Mouse (Mus musculus) adipocyte (in vitro differentiated cells): ENCODE data around the gene Hcfc1.

ENCODE experiments used
- DNase-seq: peaks from one replicate; pipeline ENCODE4 v3.0.0-alpha.2; 2016; ENCODE audit warnings: low spot score

Hcfc1 gene

DNA sequence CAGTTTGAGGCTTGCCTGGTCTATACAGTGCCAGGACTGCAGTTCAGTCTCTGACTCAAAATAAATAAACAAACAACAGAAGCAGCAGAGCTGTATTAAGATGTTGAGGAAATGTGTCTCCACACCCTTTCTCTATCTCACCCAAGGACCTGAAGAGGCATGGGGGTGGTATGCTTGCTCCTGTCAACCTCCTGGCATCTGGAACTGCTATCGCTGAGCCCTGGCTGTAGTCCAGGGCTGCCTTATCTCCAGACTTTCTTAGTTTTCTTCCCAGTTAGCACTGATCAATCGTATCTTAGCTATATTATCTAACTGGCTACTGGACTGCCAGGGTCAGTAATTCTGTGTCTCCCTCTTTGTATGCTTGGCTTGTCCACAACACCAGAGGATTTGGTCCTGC lies 24.3 kb downstream of the Hcfc1 start:
- no peak for DNase-seq

DNA sequence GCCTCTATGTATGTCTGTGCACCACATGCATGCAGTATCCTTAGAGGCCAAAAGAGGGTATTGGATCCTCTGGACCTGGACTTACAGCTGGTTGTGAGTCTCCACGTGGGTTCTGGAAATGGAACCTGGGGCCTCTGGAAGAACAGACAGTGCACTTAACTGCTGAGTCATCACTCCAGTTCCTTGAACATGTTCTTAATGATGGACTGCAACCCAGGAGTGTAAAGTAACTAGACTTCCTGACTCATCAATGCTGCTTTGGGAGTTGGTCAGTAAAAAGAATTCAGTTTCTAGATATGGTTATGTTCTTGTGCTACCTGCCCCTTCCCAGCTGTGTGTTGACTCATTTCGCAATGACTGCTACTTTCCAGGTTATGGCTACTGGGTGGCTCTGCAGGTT lies 34.3 kb downstream of the Hcfc1 start:
- DNase-seq, result no peak

DNA sequence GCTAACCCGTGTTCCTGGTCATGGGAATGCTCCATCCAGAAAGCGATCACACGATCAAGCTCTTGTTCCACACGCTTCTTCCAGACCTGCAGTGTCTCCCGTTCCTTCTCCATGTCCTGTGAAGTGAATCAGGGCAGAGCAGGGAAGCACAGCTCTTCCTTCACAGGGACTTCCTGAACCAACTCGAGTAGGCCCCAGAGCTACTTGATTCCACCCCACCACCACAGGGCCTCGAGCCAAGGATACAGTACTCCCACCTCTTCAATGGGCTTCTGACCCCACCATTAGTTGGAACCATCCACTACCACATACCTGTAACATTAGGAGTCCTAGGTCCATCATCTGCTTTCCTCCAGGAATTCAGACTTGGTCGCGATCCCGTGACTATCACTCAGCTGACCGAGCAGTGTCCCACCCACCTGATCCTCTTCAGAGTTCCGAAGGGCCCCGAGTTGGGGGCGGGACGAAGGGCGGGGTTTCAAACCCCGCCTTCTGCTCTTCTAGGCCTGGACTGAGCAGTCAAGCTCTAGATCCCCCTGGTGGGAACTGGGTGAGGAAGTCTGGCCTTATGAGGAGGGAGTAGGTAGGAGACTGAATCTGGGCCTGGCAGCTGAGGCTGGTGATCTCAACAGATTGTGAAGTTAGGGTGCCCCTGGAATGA lies 35.6 kb downstream of the Hcfc1 start, which contains the start of gene Renbp:
Gene Renbp, minus strand, starts transcription at position 449 of the 661 bp plus-strand sequence.
- peak; percentile 51 for DNase-seq

DNA sequence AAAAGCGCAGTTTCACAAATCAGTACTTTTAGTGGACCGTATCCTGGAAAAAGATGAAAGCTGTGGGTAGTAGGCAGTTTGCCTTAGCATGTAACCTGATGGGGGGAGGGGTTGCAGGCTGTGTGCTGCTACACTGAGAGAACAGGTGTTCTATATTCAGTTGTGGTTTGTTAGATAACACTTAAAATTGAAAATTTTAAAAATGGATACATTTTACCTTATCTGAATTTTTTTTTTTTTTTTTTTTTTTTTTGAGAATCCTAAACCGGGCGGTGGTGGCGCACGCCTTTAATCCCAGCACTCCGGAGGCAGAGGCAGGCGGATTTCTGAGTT lies 43.6 kb downstream of the Hcfc1 start:
- no peak for DNase-seq

DNA sequence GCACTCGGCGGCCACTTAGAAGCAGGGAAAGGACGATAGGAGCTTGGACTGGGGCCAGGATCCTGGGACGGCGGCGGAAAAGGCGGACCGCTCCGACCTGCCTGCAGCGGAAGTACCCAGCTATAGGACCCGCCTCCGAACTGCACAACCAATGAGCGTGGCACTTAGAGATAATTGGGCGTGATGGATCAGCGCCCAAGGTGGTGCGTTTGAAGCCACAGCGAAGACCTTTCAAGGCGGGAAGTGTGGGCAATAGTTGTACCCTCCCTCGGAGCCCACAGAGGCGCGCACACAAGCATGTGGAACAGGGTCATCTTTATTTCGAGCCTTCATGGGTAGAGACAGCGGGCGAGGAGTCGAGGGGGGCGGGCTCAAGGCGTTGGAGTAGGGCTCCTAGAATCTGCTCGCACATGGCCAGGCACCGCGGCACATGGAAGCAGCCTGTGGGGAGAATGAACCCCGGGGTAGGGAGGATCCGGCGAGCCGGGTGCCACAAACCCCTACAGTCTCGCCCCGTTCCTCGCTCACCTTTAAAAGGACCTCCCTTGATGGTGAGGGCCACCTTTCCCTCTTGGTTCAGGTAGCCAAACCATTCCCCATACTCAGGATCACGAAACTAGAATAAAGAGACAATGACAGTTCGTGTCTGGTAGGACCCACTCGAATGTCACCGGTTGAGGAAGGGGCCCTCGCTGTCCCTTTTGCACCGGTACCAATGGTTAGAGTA lies 44.2 kb downstream of the Hcfc1 start, which contains the start of the genes Arhgap4 and Naa10:
Gene Arhgap4, minus strand, starts transcription at position 48 of the 727 bp plus-strand sequence.
Gene Naa10, minus strand, starts transcription at position 122 of the 727 bp plus-strand sequence.
- DNase-seq, result peak; percentile 88

DNA sequence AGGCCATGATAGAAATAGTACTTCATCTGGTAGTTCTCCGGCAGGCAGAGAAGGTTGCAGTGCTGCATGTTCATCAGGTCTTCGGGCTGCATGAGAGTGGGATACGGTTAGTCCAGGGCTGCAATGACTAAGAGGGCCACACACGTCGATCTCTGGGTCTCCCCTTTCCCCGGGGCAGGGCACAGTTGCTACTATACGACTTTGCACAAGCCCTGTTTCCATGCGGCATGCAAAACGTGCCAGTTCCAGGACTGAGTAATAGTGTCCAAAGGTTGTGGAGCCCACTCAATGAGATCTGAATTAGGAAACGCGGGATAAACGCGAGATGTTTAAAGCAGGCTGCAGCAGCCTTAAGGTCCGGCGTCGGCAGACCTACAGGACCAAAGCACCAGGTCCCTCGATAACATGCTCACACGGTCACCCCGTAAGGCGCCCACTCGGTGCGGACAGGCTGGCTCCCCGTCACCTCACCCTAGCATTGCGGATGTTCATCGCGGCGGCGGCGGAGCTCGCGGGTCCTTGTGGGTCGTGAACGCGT lies 44.8 kb downstream of the Hcfc1 start:
- peak; percentile 45 for DNase-seq

DNA sequence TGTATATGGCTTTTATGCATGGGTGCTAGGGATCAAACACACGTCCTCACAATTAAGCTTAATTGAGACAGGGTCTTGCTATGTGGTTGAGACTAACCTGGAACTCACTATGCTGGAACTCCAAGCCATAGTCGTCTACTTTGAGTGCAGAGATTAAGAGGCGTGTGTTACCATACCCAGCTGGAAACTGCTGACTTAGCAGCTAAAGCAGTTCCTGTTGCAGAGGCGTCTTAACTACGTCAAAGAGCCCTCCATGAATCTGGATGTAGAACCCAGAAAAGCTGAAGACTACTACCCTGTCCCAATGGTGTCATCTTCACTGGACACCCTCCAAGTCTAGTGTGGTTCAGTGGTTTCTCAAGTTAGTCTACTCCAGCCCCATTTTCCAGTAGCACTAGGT lies 47.5 kb downstream of the Hcfc1 start:
- no peak for DNase-seq

DNA sequence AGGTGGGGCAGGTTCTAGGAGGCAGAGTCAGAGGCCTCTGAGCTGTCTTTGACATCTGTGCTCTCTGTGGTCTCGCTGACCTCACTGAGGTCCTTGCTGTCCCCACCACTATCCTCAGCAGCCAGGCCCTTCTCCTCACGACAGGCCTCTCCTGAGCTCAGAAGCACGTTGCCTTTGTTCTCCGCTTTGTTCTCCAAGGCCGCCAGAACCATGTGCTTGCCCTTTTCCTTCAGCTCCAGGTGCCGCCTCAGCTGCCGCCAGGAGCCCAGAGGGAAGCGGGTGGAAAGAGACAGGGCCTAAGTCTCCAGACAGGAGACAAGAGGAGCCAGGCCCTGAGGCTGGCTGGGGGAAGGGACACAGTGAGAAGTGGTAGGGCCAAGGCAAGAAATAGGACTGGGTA lies 49.2 kb downstream of the Hcfc1 start:
- no peak for DNase-seq

DNA sequence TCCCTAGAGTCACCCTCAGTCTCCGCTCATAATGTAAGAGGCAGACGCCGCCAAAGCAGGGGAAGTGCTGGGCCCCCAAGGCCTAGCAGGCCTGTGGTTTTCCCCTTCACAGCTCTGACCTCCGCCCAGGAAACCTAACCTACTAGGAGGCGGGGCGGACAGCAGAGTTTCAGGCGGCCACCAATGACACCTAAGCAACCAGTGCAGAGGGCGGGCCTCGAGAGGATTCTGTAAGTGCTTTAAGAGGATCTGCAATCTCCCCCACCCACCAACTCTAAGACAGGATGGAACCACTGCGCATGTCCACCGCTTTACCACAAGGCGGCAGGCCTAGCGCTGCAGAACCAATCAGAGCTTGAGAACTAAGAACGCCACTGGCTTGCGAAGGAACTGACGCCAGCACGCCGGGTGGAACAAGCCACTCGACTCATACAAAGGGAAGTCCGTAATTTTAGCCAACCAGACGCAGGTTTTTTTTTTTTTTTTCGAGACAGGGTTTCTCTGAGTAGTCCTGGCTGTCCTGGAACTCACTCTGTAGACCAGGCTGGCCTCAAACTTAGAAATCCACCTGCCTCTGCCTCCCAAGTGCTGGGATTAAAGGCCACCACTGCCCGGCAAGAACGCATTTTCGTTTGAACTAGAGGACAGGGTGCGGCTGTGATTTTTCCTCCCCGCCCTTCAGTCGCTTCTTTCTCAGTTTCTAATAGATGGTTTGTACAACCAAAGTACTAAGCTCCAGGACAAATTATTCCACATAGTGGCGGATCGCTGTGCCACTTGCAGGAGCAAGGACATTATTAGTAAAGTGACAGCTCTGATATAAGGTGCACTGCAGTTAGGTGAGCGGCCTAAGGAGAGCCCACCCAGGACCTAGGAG lies 51.1 kb downstream of the Hcfc1 start:
- peak; percentile 98 for DNase-seq

DNA sequence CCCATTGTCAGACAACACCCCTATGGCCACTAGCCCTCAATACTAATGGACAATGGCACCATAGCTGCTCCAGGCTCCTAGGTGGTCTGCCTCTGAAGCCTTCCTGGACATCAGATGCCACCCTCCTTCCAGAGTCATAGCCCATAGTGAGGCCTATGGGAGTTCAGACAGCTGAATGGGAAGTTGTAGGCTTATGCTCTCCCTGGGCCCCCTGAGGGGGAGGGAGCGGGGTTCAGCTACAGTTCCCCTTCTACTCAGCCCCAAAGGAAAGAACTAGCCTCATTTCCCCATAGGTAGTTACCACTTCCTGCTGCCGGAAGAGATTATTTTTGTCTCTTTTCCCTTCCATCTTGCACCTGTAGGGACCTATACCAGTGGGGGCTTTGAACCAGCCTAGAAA lies 54.6 kb downstream of the Hcfc1 start:
- no peak for DNase-seq

DNA sequence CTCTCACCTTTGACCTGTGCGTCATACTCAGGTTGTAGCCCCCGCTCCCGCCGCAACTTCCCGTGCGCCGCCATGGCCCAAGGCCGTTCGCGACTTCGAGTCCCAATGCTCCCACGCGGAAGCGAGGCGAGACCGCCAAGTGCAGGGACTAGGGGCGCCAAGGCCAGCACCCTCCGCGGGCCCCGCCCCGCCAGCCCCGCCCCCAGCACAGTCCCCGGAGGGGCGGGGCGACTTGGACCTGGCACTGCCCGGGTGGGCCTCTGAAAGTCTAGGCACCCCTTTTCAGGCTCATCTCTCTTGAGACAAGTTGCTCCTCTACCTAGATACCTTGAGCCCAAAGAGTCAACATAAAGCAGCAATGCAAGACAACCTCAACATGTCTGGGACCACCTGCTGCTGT lies 55.0 kb downstream of the Hcfc1 start:
- DNase-seq, result no peak

DNA sequence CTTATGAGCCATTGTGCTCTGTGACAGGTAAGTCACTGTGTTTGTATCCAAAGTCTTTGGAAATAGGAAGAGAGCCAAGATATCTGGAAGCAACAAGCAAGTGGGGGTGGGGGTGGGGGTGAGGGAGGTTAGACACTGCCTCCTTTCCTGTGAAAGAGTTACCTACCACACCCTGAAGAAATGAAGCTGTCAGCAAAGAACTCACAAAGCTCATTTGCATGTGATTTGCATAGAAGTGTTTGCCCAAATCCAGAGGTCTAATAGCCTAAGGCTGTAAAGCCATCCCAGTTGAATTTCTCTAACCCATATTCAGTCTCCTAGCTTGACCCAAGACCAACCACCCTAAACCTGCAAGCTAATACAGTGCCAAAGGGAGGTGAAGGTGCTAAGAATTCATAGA lies 55.7 kb downstream of the Hcfc1 start:
- DNase-seq, result no peak

DNA sequence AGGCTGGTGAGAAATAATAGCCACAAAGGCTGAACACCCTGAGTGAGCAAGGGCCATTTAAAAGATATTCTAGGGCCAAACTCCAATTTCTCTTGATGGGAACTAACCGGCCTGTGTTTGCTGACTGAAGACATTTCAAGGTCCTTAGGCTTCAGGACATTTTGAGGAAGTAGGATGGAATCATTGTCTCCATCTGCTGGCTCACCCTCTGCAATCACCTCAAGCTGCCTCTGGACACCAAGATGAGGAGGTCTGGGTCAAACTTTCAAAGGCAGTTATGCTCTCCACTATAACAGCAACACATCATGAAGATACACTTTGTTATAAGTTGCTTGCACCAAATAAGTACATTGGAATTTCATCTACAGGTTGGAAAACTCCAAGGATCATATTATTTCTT lies 56.1 kb downstream of the Hcfc1 start:
- DNase-seq, result no peak

DNA sequence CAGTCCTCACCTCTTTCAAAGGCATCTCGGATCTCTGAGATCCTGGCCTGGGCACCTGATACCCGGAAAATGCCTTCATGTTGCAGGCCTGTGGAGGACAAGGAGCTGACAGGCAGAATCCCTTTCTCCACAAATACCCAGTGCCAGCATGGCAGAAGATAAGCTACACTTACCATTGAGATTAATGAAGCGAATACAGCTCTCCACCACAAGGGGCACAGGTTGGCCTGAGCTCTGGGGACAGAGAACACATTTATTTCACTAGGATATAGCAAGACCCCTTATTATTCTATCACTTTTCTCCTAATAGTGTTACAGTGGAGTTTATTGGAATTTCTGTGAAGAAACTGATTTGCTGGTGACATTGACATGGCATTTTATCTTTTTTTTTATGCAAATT lies 68.2 kb downstream of the Hcfc1 start:
- DNase-seq, result no peak

DNA sequence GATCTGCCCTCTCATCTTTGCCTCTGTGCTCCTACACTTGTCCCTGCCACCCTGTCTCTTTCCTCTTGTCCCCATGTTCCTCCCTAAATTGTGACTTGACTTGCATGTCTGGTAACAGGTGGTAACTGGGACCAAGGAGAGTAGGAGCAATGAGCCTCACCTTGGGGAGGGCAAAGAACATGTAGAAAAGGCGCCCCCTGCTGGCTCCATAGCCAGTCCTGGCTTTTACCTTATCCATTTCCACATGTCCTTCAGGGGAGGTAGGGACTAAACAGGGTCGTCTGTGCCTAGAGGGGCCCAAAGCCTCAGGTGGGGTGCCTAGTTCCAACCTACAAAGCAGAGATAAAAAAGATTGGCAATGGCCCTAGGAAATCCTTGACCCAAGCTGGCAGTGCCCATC lies 70.4 kb downstream of the Hcfc1 start, which contains the start of gene L1cam:
Gene L1cam, minus strand, starts transcription at position 387 of the 400 bp plus-strand sequence.
- peak; percentile 55 for DNase-seq

DNA sequence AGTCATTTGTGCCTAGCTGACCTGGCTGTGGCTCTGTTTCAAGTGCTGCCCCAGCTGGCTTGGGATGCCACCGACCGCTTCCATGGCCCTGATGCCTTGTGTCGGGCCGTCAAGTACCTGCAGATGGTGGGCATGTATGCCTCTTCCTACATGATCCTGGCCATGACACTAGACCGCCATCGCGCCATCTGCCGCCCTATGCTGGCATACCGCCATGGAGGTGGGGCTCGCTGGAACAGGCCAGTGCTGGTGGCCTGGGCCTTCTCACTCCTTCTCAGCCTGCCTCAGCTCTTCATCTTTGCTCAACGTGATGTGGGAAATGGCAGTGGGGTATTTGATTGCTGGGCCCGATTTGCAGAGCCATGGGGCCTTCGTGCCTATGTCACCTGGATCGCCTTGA lies 73.3 kb downstream of the Hcfc1 start:
- no peak for DNase-seq
